ENCODE assay signal across 27 mouse cellular contexts in the genomic region with DNA sequence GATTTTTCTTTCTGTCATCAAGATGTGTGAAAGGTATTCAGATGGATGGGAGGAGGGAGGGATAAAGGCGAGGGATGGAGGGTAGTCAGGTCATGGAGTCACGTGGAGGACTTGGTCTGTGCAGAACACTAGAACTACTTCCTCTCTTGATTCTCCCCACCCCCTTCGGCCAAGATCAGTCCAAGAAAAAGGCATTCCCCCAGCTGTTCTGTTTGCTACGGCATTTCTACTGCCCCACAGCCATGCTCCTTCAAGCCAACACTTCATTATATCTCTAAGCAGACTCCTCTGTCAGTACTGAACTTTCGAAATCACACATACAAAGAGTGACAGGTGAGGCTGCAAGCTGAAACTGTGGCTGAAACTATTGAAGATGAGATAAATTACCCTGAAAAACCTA. TPM values are rescaled to one million over a fixed set of nuclear protein-coding genes. Genes with fewer than 3 reads are reported as not detected.
A peak's percentile ranks its signal among the peaks of the same experiment; 100 is the strongest.
DNase-seq lines count a peak whose midpoint lies in the region; ATAC-seq and TF ChIP-seq lines count a peak whose summit lies in the region.
"Had no signal": no experiment of that assay in that cellular context is flagged by ENCODE, and none has a peak within 500 bp of the region (broad histone marks: within the 10 kb centered on the region; RNA-seq: fewer than 3 reads in every experiment).

No protein-coding gene starts in this region.

- H3K4me3 ChIP-seq in lung, postnatal 0 days (ENCODE audit: low read depth, low read length) = no peak overlapping the region
- H3K4me3 ChIP-seq: forebrain, embryonic 10.5 days; forebrain, embryonic 13.5 days; heart, embryonic 12.5 days; heart, embryonic 15.5 days; hindbrain, embryonic 13.5 days had no signal

- no peaks in the 10 kb centered on the region for H3K4me1 ChIP-seq in lung, postnatal 0 days (ENCODE audit: insufficient read depth, low read depth, low read length)
- H3K4me1 ChIP-seq: forebrain, embryonic 10.5 days; forebrain, embryonic 13.5 days; hindbrain, embryonic 13.5 days had no signal

- no peak overlapping the region for H3K9ac ChIP-seq in lung, postnatal 0 days (replicated peaks; ENCODE audit: low read depth)
- H3K9ac ChIP-seq: forebrain, embryonic 13.5 days; heart, embryonic 12.5 days; heart, embryonic 15.5 days; hindbrain, embryonic 13.5 days had no signal

- H3K4me2 ChIP-seq in lung, postnatal 0 days (replicated peaks; ENCODE audit: low read depth, low read length) = no peak overlapping the region
- H3K4me2 ChIP-seq: forebrain, embryonic 13.5 days; heart, embryonic 12.5 days; heart, embryonic 15.5 days; hindbrain, embryonic 13.5 days had no signal

- peak; percentile 79 for DNase-seq in heart, adult 11 months
- DNase-seq in heart, postnatal 10 days = no peak
- DNase-seq in A20 (ENCODE audit: low read depth, low spot score) = peak; percentile 23
- peak; percentile 82 for DNase-seq in lung, postnatal 0 days (ENCODE audit: low spot score)
- peak; percentile 34 for DNase-seq in lung, postnatal 25 days (ENCODE audit: low spot score)
- no peak for DNase-seq in left cerebral cortex, postnatal 36 days (ENCODE audit: low spot score in 2 of 2)
- no peak for DNase-seq in kidney, adult 9 months
- no peak for DNase-seq in left cerebral cortex, adult 9 months (ENCODE audit: low spot score in 2 of 2)
- DNase-seq: adrenal gland, postnatal 10 days; adrenal gland, postnatal 36 days; B cell, adult 2 months; cerebellum, adult 18-20 months; cerebellum, adult 9-10 months; cerebellum, postnatal 14 days; gastrocnemius, postnatal 10 days; gastrocnemius, postnatal 36 days; heart, postnatal 14 days had no signal

- intact Hi-C loops in heart, postnatal 10 days (cut with DNase I) = no loop called here
- intact Hi-C loops in left cerebral cortex, postnatal 36 days (cut with DNase I) = no loop called here

- ATAC-seq in lung, postnatal 0 days = peak; percentile 80
- ATAC-seq: forebrain, embryonic 13.5 days; forebrain, embryonic 16.5 days; hindbrain, embryonic 16.5 days; Patski had no signal

- H3K27me3 ChIP-seq in lung, postnatal 0 days (replicated peaks; ENCODE audit: insufficient read depth, low read length) = no peaks in the 10 kb centered on the region
- H3K27me3 ChIP-seq: forebrain, embryonic 13.5 days; heart, embryonic 12.5 days; heart, embryonic 15.5 days; hindbrain, embryonic 13.5 days; Patski had no signal

- WGBS in lung, postnatal 0 days = 39% methylated on average over 5 of the region's 5 CpGs

- no peaks in the 10 kb centered on the region for H3K36me3 ChIP-seq in lung, postnatal 0 days (ENCODE audit: insufficient read depth, low read length)
- H3K36me3 ChIP-seq: G1E; heart, embryonic 15.5 days had no signal

- H3K27ac ChIP-seq in lung, postnatal 0 days (ENCODE audit: low read length) = no peak overlapping the region
- H3K27ac ChIP-seq: forebrain, embryonic 10.5 days; forebrain, embryonic 13.5 days; heart, embryonic 15.5 days; hindbrain, embryonic 13.5 days had no signal

- no peak; the same call in 1 of the 2 replicates for TF ChIP-seq EP300 in lung, postnatal 0 days (IDR thresholded peaks at IDR 0.05)

- TF ChIP-seq CTCF in lung, postnatal 0 days (IDR thresholded peaks at IDR 0.05) = no peak

- no peaks in the 10 kb centered on the region for H3K9me3 ChIP-seq in lung, postnatal 0 days (ENCODE audit: low read length)
- H3K9me3 ChIP-seq: forebrain, embryonic 10.5 days; forebrain, embryonic 13.5 days; heart, embryonic 12.5 days; heart, embryonic 15.5 days; hindbrain, embryonic 13.5 days had no signal

RNA-seq across cellular contexts. Expression of a gene that starts 30.3 kb away (rescaled TPM):
- 1 to 10 TPM; 4.3 to 4.8 TPM for total RNA-seq in heart, postnatal 10 days (2021)
- 2.7 and 3.9 TPM in 2 replicates for polyA plus RNA-seq in lung, postnatal 0 days (2015; fragmentation: Nextera tagmentation; extraction: Ambion mirVana)
- total RNA-seq in left cerebral cortex, postnatal 36 days (2021) = 10 to 100 TPM; 27.8 to 38.4 TPM
- total RNA-seq: CH12.LX had no signal
- polyA plus RNA-seq: G1E had no signal

RNA-seq across cellular contexts. Expression of a gene that starts 45.3 kb away (rescaled TPM):
- total RNA-seq in heart, postnatal 10 days (2021) = 100 to 1,000 TPM; 139 to 141 TPM
- polyA plus RNA-seq in lung, postnatal 0 days (2015; fragmentation: Nextera tagmentation; extraction: Ambion mirVana) = 29.6 and 33.1 TPM in 2 replicates
- 100 to 1,000 TPM; 118 to 134 TPM for total RNA-seq in left cerebral cortex, postnatal 36 days (2021)

Comparison
In these comparisons a context has a peak if more than half of its experiments do, and no peak if none do; other contexts are left out.
1. DNase-seq: peak in heart, adult 11 months (single experiment), A20 (single experiment), lung, postnatal 0 days (single experiment) and lung, postnatal 25 days (single experiment); none in heart, postnatal 10 days (0 of 2), left cerebral cortex, postnatal 36 days (0 of 2), kidney, adult 9 months (single experiment) and left cerebral cortex, adult 9 months (0 of 2).
2. RNA of a gene that starts 30.3 kb away (total RNA-seq): 27.8 to 38.4 TPM in left cerebral cortex, postnatal 36 days; 4.3 to 4.8 TPM in heart, postnatal 10 days; every median in the first group is over 4 times any median in the second.